ENCODE assay signal across 9 mouse cellular contexts in genomic region chr16:35489066-35489718, GRCm38 (mm10). TPM values are rescaled to one million over a fixed set of nuclear protein-coding genes. Genes with fewer than 3 reads are reported as not detected.
A peak's percentile ranks its signal among the peaks of the same experiment; 100 is the strongest.
DNase-seq lines count a peak whose midpoint lies in the region; ATAC-seq and TF ChIP-seq lines count a peak whose summit lies in the region.
"Had no signal": no experiment of that assay in that cellular context is flagged by ENCODE, and none has a peak within 500 bp of the region (broad histone marks: within the 10 kb centered on the region; RNA-seq: fewer than 3 reads in every experiment).

No protein-coding gene starts in this region.

- H3K27me3 ChIP-seq in neural tube, embryonic 11.5 days (ENCODE audit: control insufficient read depth, insufficient read depth, low read length) = no peaks in the 10 kb centered on the region
- H3K27me3 ChIP-seq in hindbrain, embryonic 15.5 days = no peaks in the 10 kb centered on the region
- no peaks in the 10 kb centered on the region for H3K27me3 ChIP-seq in liver, postnatal 0 days (ENCODE audit: insufficient read depth, low read length)

- ATAC-seq in neural tube, embryonic 11.5 days (ENCODE audit: insufficient read depth, low FRiP score, low TSS enrichment) = no peak
- no peak for ATAC-seq in hindbrain, embryonic 15.5 days (ENCODE audit: low FRiP score, low read depth)
- ATAC-seq in liver, postnatal 0 days = peak; percentile 48
- ATAC-seq: activated CD4-positive, CD25-positive, alpha-beta regulatory T cell, adult 4 months had no signal

- intact Hi-C loops in left cerebral cortex, postnatal 14 days (cut with DNase I) = no loop called here

- TF ChIP-seq CTCF in liver, postnatal 0 days (IDR thresholded peaks at IDR 0.05; ENCODE audit: low read depth) = no peak

- TF ChIP-seq EP300 in liver, postnatal 0 days (IDR thresholded peaks at IDR 0.05; ENCODE audit: low read depth) = no peak

- no peaks in the 10 kb centered on the region for H3K36me3 ChIP-seq in neural tube, embryonic 11.5 days (ENCODE audit: control insufficient read depth, insufficient read depth, low read length)
- H3K36me3 ChIP-seq in hindbrain, embryonic 15.5 days = no peaks in the 10 kb centered on the region
- no peaks in the 10 kb centered on the region for H3K36me3 ChIP-seq in liver, postnatal 0 days (replicated peaks; ENCODE audit: insufficient read depth, low read length)

- H3K4me1 ChIP-seq in neural tube, embryonic 11.5 days (ENCODE audit: control insufficient read depth, insufficient read depth, low read length) = peaks cover 26% of the 10 kb centered on the region
- H3K4me1 ChIP-seq in hindbrain, embryonic 15.5 days (replicated peaks) = peaks cover 31% of the 10 kb centered on the region
- H3K4me1 ChIP-seq in liver, postnatal 0 days (ENCODE audit: insufficient read depth) = peaks cover 36% of the 10 kb centered on the region

- H3K9me3 ChIP-seq in neural tube, embryonic 11.5 days (ENCODE audit: control insufficient read depth, low read length) = no peaks in the 10 kb centered on the region
- no peaks in the 10 kb centered on the region for H3K9me3 ChIP-seq in hindbrain, embryonic 15.5 days
- no peaks in the 10 kb centered on the region for H3K9me3 ChIP-seq in liver, postnatal 0 days (ENCODE audit: low read length)

- 35% methylated on average over 10 of the region's 10 CpGs for WGBS in neural tube, embryonic 11.5 days
- WGBS in hindbrain, embryonic 15.5 days = 44% methylated on average over 10 of the region's 10 CpGs
- 39% methylated on average over 10 of the region's 10 CpGs for WGBS in liver, postnatal 0 days (ENCODE audit: insufficient replicate concordance)

- peak overlapping the region; percentile 27 for H3K9ac ChIP-seq in neural tube, embryonic 11.5 days (ENCODE audit: low read length)
- no peak overlapping the region for H3K9ac ChIP-seq in hindbrain, embryonic 15.5 days
- peak overlapping the region; percentile 41; the same call in 1 of the 2 replicates for H3K9ac ChIP-seq in liver, postnatal 0 days (replicated peaks)

- H3K4me3 ChIP-seq in neural tube, embryonic 11.5 days (ENCODE audit: low read depth, low read length) = peak overlapping the region; percentile 76; the same call in 1 of the 2 replicates
- H3K4me3 ChIP-seq in hindbrain, embryonic 15.5 days = 0 out of 2 replicates have a peak overlapping the region, but pooled peaks have one; percentile 90
- H3K4me3 ChIP-seq in liver, postnatal 0 days (ENCODE audit: low read depth, low read length) = peak overlapping the region; percentile 69

- H3K27ac ChIP-seq in neural tube, embryonic 11.5 days (ENCODE audit: low read depth, low read length) = no peak overlapping the region
- H3K27ac ChIP-seq in hindbrain, embryonic 15.5 days (replicated peaks) = no peak overlapping the region
- peak overlapping the region; percentile 77 for H3K27ac ChIP-seq in liver, postnatal 0 days (ENCODE audit: low read depth)
- H3K27ac ChIP-seq: macrophage had no signal

- no peak for DNase-seq in neural tube, embryonic 11.5 days (ENCODE audit: low spot score)
- no peak for DNase-seq in neural tube, embryonic 10.5 days (ENCODE audit: extremely low spot score, low spot score)
- DNase-seq in liver, postnatal 0 days = no peak
- no peak for DNase-seq in layer of hippocampus, adult 9-11 months
- no peak for DNase-seq in thymus, adult 18-20 months
- no peak for DNase-seq in left cerebral cortex, postnatal 14 days (ENCODE audit: low spot score in 2 of 2)

- peak overlapping the region; percentile 97 for H3K4me2 ChIP-seq in neural tube, embryonic 11.5 days (ENCODE audit: low read depth)
- H3K4me2 ChIP-seq in hindbrain, embryonic 15.5 days = peak overlapping the region; percentile 86
- H3K4me2 ChIP-seq in liver, postnatal 0 days (ENCODE audit: low read depth, low read length) = peak overlapping the region; percentile 84

RNA-seq across cellular contexts. Expression of gene Pdia5, which starts 1.5 kb away (rescaled TPM):
- polyA plus RNA-seq in neural tube, embryonic 11.5 days (2014; fragmentation: Nextera tagmentation; extraction: Ambion mirVana) = 11.4 and 14.2 TPM in 2 replicates
- polyA plus RNA-seq in hindbrain, embryonic 15.5 days (2015; fragmentation: Nextera tagmentation; extraction: Ambion mirVana) = 14.5 and 14.6 TPM in 2 replicates
- polyA plus RNA-seq in liver, postnatal 0 days (2015; fragmentation: Nextera tagmentation; extraction: Ambion mirVana) = 58.7 and 70.5 TPM in 2 replicates
- 1 to 10 TPM; 3.8 to 4.3 TPM for total RNA-seq in left cerebral cortex, postnatal 14 days (2021)
- polyA plus RNA-seq: activated CD4-positive, CD25-positive, alpha-beta regulatory T cell, adult 4 months had no signal

RNA-seq across cellular contexts. Expression of gene Sema5b, which starts 51.8 kb away (rescaled TPM):
- polyA plus RNA-seq in neural tube, embryonic 11.5 days (2014; fragmentation: Nextera tagmentation; extraction: Ambion mirVana) = 28.1 and 28.9 TPM in 2 replicates
- polyA plus RNA-seq in hindbrain, embryonic 15.5 days (2015; fragmentation: Nextera tagmentation; extraction: Ambion mirVana) = 19.8 and 25.6 TPM in 2 replicates
- polyA plus RNA-seq in liver, postnatal 0 days (2015; fragmentation: Nextera tagmentation; extraction: Ambion mirVana) = 0.11 TPM in 2 replicates
- 10 to 100 TPM; 17.3 to 21.7 TPM for total RNA-seq in left cerebral cortex, postnatal 14 days (2021)
- polyA plus RNA-seq: activated CD4-positive, CD25-positive, alpha-beta regulatory T cell, adult 4 months; macrophage had no signal

Comparison
In these comparisons a context has a peak if more than half of its experiments do, and no peak if none do; other contexts are left out.
1. RNA of gene Sema5b, which starts 51.8 kb away (polyA plus RNA-seq): 28.1 to 28.9 TPM in neural tube, embryonic 11.5 days and 19.8 to 25.6 TPM in hindbrain, embryonic 15.5 days; 0.11 TPM in liver, postnatal 0 days; every median in the first group is over 10 times any median in the second.
2. Peak in every context shown above with its lines, with median percentiles within 50 percentile points of each other: H3K4me2 ChIP-seq and H3K4me3 ChIP-seq.